Mouse (Mus musculus) fibroblast of lung, adult 2 months (primary cell): ENCODE measurements around the gene Cldn7.
"Not testable (repeated sequence)": the region's sequence is repeated elsewhere in the genome, so short reads cannot be mapped to it uniquely, and the experiment has no call there.

Source experiments
- DNase-seq: peaks from one replicate; pipeline ENCODE4 v3.0.0-alpha.2; 2011; ENCODE audit warnings: low read depth

The Cldn7 gene

DNA sequence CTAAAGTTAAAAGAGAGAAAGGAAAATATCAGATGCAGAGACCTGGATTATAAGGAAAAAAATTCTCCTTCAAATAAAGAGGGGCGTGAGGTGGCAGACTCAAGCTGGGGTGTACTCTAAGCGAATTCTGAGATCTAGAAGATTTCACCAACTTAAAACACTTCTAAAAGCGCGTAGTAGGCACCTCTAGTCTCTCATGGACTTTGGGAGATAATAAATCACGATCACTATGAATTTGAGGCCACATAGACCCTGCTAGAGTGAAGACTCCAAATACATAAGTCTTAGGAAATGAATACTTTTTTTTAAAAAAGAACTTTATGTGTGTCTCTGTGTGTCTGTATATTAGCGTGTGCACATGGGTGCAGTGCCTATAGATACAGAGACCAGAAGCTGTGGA lies 51.1 kb downstream of the Cldn7 start:
- DNase-seq, result no peak

GRCm38 (mm10) chr11:70016177-70016576 lies 51.6 kb downstream of the Cldn7 start:
- DNase-seq, result not testable (repeated sequence)

GRCm38 (mm10) chr11:70016669-70017068 lies 52.1 kb downstream of the Cldn7 start, which contains the start of gene Dlg4:
Dlg4 (plus strand) TSS chr11:70016942.
- no peak for DNase-seq

- no peak for DNase-seq
Measured at GRCm38 (mm10) chr11:70017199-70017767, 52.7 kb downstream of the Cldn7 start.
